Mouse (Mus musculus) testis, postnatal 10 days (tissue): ENCODE results near the gene Cabp4.
"Not testable (repeated sequence)": the region's sequence is repeated elsewhere in the genome, so short reads cannot be mapped to it uniquely, and the experiment has no call there.

Experiments
- DNase-seq: peaks from one replicate; pipeline ENCODE4 v3.0.0; 2021; ENCODE audit warnings: low spot score

Gene Cabp4

DNA sequence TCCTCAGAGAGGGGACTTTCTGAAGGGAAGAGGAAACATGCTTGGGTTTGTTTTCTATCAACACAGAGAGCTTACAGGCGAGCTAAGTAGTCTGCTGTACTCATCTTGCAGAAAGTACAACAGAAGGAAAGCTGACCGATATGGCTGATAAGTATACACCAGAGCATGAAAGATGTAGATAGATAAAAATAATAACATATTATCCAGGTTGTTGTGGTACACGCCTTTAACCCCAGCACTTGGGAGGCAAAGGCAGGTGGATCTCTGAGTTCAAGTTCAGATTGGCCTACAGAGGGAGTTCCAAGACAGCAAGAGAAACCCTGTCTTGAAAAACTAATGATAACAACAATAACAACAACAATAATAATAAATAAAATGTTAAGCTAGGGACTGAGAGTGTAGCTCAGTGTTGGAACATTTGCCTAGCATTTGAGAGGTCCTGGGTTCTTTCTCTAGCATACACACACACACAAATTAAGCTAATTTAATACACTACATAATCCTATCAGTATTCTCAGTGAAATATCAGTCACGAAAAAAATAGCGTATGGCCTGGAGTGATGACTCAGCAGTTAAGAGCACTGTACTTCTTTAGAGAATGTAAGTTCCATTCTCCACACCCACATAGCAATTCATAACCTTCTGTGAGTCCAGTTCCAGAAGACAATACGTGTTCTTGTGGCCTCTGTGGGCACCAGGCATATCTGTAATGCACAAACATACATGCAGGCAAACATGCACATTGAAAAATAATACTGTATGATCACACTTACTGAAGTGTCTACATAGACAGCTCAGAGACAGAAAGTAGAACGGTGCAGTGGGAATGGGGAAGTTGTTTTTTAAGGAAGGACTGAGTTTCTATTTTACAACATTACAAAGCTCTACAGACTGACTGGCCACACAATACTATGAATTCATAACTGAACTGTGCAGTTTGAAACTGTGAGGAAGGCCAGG lies 21.1 kb downstream of the Cabp4 start:
- DNase-seq = no peak

DNA sequence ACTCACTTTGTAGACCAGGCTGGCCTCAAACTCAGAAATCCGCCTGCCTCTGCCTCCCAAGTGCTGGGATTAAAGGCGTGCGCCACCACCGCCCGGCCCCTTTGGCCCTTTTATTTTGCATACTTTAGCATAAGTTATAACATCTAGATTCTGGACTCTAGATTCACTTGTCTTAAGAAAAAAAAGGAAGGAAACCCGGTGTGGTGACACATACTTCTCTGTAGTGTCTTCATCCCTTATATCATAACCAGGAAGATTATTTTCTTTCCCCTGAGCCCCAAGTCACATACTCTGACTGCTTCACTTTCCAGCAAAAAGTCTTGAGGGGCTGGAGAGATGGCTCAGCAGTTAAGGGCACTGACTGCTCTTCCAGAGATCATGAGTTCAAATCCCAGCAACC lies 21.9 kb downstream of the Cabp4 start:
- not testable (repeated sequence) for DNase-seq

DNA sequence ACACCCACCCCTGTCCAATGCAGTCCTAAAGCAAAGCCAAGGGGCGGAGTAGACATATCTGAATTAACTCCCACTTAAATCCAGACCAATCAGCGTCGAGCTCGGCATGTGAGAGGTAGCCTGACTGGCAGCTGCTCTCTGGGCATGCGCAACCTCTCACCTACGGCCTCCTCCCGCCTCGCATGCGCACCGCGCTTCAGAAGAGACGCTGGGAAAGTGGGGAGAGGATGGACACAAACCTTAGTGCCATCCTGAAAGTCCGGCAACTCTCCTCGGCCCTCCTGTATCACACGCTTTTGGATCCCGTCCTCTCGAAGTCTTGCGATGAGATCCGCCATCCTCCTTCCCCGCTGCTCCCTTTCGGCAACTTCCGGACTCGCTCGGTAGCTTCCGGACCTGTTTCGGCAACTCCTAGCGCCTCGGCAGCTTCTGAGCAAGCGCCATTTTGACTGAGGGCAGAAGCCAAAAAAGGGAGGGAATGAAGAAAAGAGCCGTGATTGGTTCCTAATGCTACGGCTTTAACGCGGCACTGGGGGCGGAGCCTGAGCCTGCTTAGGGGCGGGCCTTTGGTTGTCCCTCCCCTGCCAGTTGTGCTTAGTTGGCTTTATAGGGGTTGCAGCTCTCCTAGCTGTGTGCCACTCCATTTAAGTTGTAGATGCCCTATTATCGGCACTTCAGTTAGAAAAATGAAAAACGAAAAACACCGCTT lies 22.6 kb downstream of the Cabp4 start:
- DNase-seq = peak; percentile 99

DNA sequence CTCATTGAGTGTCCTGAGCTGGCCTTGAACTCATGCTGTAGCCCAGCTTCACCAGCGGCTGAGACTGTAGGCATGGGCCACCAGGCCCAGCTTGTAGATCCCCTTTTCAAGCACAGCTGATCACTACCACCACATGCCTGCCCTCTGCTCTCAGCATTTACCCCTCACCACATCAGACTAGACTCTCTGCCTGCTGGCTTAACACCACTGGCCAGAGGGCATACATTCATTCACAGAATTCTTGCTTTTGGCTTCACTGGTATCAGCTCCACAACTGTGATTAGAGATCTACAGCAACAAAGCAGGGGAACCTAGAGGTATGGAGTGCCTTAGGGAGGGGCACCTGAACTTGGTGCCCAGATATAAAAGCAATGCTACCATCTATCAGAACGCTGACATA lies 23.3 kb downstream of the Cabp4 start:
- no peak for DNase-seq

DNA sequence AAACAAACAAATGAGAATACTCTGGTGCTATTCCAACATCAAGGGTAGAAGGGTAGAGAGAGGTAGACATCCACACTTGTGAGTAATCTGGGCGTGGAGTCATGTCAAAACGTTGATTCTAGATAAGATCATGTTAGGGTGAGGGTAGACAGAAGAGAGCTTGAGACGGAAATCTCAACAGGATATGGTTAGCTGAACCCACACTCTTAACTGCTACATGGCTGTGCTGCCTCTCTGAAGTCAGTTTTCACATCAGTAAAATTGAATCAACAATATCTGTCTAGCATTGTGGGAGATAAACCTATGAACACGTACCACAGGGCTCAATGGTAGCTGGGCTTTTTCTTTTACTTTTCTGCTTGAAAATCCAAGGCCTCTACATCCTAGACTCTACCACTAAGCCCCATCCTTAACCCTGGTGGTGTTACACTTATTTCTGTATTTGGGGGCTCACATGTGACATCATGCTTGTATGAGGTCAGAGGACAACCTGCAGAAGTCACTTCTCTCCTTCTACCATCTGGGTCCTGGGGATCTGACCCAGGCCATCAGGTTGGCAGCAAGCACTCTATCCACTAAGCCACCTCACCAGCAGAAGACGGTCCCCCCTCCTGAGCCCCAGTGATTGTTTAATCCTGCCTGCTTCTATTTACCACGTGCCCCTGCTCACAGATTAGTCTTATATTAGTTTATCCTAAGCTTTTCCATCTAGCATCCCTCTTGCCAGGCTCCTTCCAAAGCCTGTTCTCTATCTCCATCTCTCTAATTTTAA lies 23.9 kb downstream of the Cabp4 start:
- no peak for DNase-seq

DNA sequence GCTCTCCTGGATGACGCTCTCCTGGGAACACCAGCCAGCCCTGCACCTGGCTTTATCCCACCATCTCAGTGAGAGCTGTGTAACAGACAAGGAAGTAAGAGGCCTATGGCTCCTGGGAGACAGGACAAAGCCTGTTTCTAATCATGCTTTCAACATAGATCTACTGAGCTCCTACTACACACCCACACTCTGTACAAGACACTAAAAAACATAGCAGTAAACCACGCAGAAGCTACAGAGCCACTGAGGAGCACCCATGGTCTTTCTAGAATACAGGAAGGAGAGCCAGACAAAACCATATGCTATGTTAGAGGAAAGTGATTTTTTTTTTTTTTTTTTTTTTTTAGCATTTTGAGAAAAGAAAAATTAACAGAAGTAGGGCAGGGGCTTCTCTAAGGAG lies 25.5 kb downstream of the Cabp4 start:
- DNase-seq = no peak

DNA sequence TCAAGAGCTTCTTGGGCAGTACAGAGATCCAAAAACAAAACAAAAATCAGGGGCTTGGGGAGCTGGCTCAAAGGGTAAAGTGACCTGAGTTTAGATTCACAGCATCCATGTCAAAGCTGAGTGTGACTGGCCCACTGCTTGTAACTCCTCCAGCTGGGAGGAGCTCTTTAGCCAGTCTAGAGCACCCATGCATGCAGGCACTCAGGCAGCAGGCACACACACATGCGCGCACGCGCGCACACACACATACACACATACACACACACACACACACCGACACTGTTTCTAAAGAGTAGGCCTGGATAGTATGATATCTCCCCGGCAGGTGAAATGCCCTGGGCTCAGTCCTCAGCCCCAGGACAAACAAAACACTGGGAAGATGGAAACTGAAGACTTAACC lies 26.8 kb downstream of the Cabp4 start:
- no peak for DNase-seq

DNA sequence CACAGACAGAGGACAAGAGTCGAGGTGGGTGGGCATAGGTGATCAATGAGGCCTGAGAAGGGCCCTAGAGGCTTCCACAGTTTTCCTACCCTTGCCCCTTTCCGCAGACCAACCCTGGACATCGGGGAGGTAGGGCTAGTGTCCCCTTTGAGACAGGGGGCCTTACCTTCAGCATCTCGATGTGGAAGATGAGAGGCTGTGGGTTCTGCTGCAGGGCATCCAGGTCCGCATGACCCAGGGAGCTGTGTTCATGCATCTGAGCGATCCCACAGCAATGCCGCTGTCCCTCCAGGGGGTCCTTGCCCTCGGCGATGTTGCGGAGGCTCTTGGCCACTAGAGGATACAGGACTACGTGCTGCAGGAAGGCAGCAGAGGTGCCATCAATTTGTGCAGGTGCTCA lies 28.0 kb downstream of the Cabp4 start:
- DNase-seq = no peak

DNA sequence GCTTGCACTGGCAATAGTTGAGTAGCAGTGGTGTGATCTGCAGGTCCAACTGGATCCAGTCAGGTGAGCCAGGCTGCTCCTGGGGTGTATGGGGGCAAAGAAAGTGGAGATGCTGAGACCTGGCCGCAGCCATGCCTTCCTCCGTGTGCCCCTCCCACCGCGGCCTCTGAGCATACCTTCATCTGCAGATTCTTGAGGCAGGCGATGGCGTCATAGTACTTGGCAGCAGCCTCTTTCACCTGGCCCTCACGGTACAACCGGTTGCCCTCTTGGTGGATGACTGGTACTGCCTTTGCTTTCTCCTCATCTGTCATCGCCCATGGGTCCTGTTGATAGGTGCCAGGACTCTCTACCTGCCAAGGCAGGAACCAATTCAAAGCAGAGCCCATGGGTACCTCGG lies 28.7 kb downstream of the Cabp4 start:
- DNase-seq = peak; percentile 45

DNA sequence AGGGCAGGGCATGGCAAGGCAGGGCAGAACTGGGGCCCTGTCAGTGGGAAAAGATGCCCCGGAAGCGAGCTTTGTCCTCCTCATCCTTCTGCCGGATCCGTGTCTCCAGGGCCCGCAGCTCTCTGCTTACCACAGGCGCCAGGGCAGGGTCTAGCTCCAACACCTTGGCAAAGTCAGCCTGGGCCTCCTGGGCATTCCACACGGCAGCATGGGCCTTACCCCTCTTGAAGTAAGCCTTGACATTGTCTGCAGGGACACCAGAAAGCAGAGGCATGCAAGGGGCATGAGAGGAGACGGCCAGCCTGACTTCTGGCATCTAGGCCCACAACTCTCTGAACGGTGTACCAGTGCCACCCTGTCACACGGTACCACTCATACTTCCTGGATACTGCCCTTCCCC lies 29.3 kb downstream of the Cabp4 start:
- DNase-seq = peak; percentile 44

DNA sequence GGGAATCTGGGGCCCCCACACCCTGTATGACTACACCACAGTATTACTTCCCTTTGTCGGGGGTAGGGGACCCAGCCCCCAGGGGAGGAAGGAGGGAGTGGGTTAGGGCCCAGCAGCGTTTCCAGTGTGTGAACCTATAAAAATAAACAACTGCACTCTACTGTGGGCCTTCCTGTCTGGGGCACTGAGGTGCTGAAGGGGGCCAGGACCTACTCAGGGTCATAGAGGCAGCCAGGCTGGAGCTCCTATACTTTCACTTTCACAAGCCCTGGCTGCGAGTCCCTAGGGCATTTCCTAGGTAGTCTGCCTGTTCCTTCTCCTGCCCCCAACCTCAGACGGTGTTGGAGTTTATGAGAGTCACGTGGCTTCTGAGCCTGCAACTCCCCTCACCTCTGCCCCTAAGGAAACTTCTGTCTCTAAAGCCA lies 30.0 kb downstream of the Cabp4 start:
- peak; percentile 43 for DNase-seq

DNA sequence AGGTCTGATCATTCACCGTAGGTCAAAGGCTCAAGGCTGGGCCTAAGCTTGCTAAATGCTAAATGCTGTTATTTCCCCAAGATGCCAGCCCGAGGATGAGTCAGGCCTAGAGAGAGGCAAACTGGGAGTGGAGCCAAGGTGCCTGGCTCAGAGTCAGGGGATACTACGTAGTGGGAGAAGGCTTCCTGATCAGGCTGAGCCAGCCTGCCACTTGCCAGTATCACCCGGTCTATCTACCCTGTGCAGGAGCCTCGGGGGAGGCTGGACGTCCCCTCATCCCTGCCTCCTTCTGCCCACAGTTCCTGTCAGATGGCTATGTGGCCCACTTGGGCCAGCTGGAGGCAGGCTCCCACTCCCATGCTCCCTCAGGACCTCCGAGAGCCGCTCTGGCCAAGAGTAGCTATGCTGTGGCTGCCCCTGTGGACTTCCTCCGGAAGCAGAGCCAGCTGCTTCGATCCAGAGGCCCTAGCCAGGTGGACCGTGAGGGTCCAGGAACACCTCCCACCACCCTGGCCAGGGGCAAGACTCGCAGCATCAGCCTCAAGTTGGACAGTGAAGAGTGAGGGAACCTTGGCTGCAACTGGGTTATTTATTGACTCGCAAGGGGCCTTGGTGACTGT lies 30.5 kb downstream of the Cabp4 start:
- peak; percentile 90 for DNase-seq

DNA sequence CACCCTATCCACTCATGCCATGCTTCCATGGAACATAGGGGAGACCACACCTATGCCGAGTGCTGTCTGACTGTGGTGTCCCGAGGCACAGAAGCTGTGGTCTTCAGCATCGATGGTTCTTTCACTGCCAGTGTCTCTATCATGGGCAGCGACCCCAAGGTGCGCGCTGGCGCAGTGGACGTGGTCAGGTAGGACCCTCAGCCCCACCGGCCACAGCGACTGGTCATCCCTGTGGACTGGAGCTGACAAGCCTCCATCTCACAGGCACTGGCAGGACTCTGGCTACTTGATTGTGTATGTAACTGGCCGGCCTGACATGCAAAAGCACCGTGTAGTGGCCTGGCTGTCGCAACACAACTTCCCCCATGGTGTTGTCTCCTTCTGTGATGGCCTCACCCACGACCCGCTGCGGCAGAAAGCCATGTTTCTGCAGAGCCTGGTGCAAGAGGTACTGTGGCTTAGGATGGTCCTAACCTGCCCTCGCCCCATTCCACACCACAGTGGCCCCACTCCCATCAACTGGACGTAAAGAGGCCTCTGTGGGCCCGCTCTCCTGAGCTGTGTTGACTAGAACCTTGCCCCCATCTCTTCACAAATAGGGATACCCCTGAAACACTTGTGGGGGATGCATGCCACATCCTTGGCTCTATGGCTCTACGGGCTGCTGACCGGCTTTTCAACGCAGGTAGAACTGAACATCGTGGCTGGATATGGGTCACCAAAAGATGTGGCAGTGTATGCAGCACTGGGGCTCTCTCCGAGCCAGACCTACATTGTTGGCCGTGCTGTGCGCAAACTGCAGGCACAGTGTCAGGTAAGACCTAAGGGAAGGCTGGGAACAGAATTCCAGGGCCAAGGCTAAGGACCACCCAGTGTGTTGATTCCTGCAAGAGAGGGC lies 31.5 kb downstream of the Cabp4 start:
- peak; percentile 46 for DNase-seq

DNA sequence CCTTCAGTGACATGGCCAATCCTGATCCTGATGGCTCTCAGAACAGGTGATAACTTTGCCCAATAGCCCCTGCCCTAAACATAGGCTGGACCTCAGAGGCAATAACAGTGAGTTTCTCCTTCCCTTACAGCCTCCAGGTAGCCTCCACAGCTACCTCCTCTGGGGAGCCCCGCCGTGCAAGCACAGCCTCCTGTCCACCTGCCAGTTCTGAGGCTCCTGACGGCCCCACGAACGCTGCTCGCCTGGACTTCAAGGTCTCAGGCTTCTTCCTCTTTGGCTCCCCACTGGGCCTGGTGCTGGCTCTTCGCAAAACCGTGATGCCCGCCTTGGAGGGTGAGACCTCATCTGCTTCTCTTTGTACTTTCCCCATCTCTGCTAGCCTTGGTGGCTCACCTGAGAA lies 35.3 kb downstream of the Cabp4 start:
- no peak for DNase-seq

DNA sequence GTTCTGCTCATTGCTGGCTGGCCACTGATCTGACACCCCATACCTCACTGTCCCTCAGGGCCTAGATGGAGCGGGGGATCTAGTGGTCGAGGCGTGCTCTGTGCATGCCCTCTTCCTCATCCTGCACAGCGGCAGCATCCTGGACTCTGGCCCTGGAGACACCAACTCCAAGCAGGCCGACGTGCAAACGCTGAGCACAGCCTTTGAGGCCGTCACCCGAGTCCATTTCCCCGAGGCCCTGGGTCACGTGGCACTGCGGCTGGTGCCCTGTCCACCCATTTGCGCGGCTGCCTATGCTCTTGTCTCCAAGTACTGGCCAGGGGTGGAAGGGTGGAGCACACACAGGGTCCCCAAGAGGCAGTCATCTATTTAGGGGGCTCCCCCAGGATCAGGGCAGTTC lies 37.2 kb downstream of the Cabp4 start:
- no peak for DNase-seq

DNA sequence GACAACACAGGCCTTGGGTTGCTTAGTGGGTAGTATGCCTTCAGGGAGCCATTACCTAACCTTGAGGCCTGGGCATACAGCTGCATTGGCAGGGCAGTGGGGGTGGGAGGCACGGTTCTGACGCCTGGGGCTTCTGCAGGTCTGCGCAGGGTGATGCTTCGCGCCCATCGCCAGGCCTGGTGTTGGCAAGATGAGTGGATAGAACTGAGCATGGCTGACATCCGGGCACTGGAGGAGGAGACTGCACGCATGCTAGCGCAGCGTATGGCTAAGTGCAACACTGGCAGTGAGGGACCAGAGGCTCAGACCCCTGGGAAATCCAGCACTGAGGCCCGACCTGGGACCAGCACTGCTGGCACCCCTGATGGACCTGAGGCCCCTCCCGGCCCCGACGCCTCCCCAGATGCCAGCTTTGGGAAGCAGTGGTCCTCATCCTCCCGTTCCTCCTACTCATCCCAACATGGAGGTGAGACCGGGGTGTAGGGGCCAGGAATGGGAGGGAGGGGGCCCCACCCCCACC lies 39.1 kb downstream of the Cabp4 start:
- DNase-seq = peak; percentile 41

DNA sequence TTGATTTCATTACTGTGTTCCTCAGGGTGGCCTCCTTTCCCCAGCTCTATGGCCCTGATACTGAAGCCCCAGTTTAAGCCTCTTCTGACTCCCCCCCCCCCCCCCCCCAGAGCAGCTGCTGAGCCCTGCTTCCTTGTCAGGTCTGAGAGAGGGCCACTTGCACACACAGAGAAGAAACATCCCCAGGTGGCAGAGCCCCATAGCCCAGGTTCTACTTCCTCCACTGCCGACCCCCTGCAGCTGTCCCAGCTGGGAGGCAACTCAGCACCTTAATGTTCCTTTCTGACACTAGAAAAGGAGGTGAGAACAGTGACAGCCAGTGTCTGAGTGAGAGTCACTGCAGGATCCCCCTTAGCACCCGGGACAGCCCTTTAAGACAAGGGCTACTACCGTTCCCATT lies 40.0 kb downstream of the Cabp4 start:
- DNase-seq = no peak

DNA sequence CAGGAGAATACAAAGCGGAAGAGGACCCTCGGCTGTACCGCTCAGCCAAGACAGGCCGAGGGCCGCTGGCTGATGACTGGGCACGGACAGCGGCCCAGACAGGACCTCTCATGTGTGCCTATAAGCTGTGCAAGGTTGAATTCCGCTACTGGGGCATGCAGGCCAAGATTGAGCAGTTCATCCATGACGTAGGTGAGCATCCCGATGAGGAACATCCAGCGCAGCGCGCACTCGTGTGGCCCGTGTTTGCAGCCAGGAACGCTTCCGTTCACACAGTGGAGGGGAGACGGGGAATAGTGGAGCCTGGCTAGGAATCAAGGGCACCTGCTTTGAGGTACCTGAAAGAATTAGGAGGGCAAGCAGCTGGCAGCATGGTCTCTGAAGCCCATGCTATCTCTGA lies 40.5 kb downstream of the Cabp4 start:
- no peak for DNase-seq

DNA sequence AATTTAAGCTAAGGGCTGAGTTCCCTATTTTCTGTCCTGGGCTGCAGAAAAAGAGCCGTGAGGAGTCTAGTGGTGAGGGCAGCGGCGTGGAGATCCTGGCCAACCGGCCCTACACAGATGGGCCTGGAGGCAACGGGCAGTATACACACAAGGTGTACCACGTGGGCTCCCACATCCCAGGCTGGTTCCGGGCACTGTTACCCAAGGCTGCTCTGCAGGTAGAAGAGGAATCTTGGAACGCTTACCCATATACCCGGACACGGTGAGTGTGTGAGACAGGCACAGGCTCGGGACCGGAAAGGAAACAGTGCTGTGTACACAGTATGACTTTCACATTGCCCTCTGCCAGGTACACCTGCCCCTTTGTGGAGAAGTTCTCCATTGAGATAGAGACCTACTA lies 41.2 kb downstream of the Cabp4 start:
- no peak for DNase-seq

DNA sequence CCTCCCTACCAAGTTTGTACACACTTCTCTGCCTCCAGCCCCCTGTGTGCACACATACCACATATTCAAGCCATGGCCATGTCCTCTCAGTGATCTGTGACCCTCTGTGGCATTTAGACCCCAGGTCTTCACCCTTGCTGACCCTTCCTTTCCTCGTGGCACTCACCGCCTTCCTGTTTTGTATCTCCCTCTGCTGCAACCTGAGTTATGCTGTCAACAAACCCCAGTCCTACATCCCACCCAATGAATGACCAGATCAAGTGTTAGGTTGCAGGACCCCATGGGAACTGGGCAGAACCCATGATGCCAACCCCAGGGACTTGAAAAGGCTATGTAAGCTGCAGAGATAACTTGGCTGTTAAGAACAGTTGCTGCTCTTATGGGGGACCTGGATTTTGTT lies 41.8 kb downstream of the Cabp4 start:
- no peak for DNase-seq

DNA sequence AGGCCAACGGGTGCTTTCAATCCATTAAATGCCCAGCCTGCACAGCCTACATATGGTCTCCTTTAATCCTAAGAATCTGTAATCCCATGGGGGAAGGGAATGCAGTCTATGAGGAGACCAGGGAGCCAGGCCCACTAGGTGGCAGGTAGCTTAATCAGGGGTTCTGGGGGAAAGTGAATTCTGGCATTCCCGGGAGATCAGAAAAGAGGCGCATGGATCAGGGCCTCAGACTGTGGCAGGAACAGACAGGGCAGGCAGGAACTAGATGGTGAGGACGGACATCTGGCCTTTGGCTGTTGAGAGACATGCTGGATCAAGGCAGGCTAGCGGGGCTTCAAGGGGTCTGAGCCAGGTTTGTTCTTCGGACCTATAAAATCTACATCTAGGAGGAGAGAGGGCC lies 42.4 kb downstream of the Cabp4 start:
- no peak for DNase-seq
